Mouse (Mus musculus) ES-E14 (cell line): ENCODE measurements around the gene Kcnj10.

Source experiments
- CHD2 ChIP-seq: IDR thresholded peaks from 2 replicates; pipeline ENCODE4 v1.6.1; 2014; ENCODE audit warnings: mild to moderate bottlenecking, low read depth, low read length, inconsistent platforms
- HCFC1 ChIP-seq: IDR thresholded peaks from 2 replicates; pipeline ENCODE4 v1.6.1; 2012; ENCODE audit warnings: low read length, inconsistent platforms, borderline replicate concordance; ENCODE audit not compliant: insufficient read depth
- MAFK ChIP-seq: IDR thresholded peaks from 2 replicates; pipeline ENCODE4 v1.6.1; 2014; ENCODE audit warnings: mild to moderate bottlenecking, low read depth, low read length, inconsistent platforms; ENCODE audit not compliant: insufficient read depth
- ZC3H11A ChIP-seq: IDR thresholded peaks from 2 replicates; pipeline ENCODE4 v1.6.1; 2012; ENCODE audit warnings: low read depth, mild to moderate bottlenecking, inconsistent platforms, low read length, borderline replicate concordance
- ZNF384 ChIP-seq: IDR thresholded peaks from 2 replicates; pipeline ENCODE4 v1.6.1; 2012; ENCODE audit warnings: low read depth, low read length, inconsistent platforms

- no peak for TF ChIP-seq MAFK
- TF ChIP-seq ZNF384 = no peak
- TF ChIP-seq ZC3H11A = no peak
- TF ChIP-seq HCFC1 = no peak
- no peak for TF ChIP-seq CHD2
Observed at GRCm38 (mm10) chr1:172307936-172308335, 33.1 kb upstream of the Kcnj10 start.
